Mouse (Mus musculus): ENCODE results near the gene Srgap1. TPM values are rescaled to one million over a fixed set of nuclear protein-coding genes. Genes with fewer than 3 reads are reported as not detected.

The Srgap1 gene
- polyA plus RNA-seq, 1 experiment from 2014 or later: 1.3 TPM

DNA sequence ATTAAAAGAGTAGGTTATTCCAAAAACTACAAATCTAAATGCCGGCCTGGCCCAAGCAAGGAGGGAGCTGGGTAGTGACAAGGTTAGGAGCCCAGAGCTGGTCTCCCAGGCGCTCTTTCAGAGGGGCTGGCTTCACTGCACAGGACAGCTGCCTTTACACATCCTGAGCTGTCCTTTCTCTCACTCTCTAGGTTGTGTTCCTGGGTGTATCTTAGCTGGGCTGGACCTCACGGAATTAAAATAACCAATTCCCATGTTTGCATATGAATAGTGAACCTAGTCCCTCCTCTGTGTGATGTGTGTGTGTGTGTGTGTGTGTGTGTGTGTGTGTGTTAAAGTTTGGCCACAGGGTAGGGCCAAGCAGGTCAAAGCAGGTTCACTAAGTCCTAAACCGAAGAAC is 2.2 kb downstream of the Srgap1 start:
- no peak for ATAC-seq (ENCODE audit: low read depth)
- no peak overlapping the region for H3K9ac ChIP-seq

DNA sequence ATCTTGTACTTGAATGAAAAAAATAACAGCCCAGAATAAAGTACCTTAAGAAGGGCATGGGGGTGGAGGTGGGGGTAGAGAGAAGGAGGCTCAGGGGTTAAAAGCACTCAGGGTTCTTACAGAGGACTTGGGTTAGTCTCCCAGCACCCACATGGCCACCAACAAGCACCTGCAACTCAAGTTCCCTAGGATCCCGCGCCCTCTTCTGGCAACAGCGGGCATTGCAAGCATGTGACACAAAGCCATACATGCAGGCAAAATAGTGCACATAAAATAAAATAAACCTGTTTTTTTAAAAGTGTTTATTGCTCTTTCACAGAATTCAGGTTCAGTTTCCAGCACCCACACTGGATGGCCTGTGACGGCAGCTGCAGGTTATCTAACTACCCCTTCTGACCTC is 6.7 kb downstream of the Srgap1 start:
- H3K9ac ChIP-seq: no peak overlapping the region
- H3K36me3 ChIP-seq: no peaks in the 10 kb centered on the region
- DNase-seq (no peak), ATAC-seq (ENCODE audit: low read depth) (no peak)
- 32% methylated on average over 4 of the region's 4 CpGs for WGBS (ENCODE audit: insufficient replicate concordance)
- H3K4me3 ChIP-seq (replicated peaks): no peak overlapping the region
- no peak overlapping the region for H3K4me2 ChIP-seq
- H3K9me3 ChIP-seq (replicated peaks): no peaks in the 10 kb centered on the region
- H3K27ac ChIP-seq: no peak overlapping the region
- H3K27me3 ChIP-seq: peaks cover 6% of the 10 kb centered on the region
- H3K4me1 ChIP-seq (replicated peaks): no peaks in the 10 kb centered on the region

More for the DNA sequence above, 2.2 kb downstream of the Srgap1 start:
- Histone ChIP-seq H3K4me2 (no peak overlapping the region), H3K4me3 (replicated peaks) (no peak overlapping the region), H3K27me3 (peaks cover 38% of the 10 kb centered on the region), H3K36me3 (no peaks in the 10 kb centered on the region), H3K4me1 (replicated peaks) (0 out of 2 replicates have a peak, but pooled peaks cover 3% of the 10 kb centered on the region), H3K9me3 (replicated peaks) (no peaks in the 10 kb centered on the region), H3K27ac (no peak overlapping the region)
- WGBS (ENCODE audit: insufficient replicate concordance): 53% methylated on average over 4 of the region's 4 CpGs
- no peak for DNase-seq

GRCm38 (mm10) chr10:122039566-122039965 is 7.5 kb downstream of the Srgap1 start:
- DNase-seq (no peak), ATAC-seq (ENCODE audit: low read depth) (no peak)
- Histone ChIP-seq H3K9ac (no peak overlapping the region), H3K4me2 (no peak overlapping the region), H3K9me3 (replicated peaks) (no peaks in the 10 kb centered on the region), H3K4me1 (replicated peaks) (no peaks in the 10 kb centered on the region), H3K27me3 (no peaks in the 10 kb centered on the region), H3K4me3 (replicated peaks) (no peak overlapping the region), H3K36me3 (no peaks in the 10 kb centered on the region), H3K27ac (no peak overlapping the region)
- WGBS (ENCODE audit: insufficient replicate concordance): 68% methylated on average over 4 of the region's 4 CpGs

GRCm38 (mm10) chr10:122038554-122038953 is 8.6 kb downstream of the Srgap1 start:
- H3K4me1 ChIP-seq (replicated peaks): no peaks in the 10 kb centered on the region
- 43% methylated on average over 3 of the region's 3 CpGs for WGBS (ENCODE audit: insufficient replicate concordance)
- H3K4me2 ChIP-seq: no peak overlapping the region
- H3K27ac ChIP-seq: no peak overlapping the region
- ATAC-seq (ENCODE audit: low read depth): peak; percentile 48; the same call in 1 of the 2 replicates
- H3K9me3 ChIP-seq (replicated peaks): no peaks in the 10 kb centered on the region
- H3K4me3 ChIP-seq (replicated peaks): no peak overlapping the region
- no peak overlapping the region for H3K9ac ChIP-seq
- no peaks in the 10 kb centered on the region for H3K36me3 ChIP-seq
- no peak for DNase-seq
- H3K27me3 ChIP-seq: no peaks in the 10 kb centered on the region

- Histone ChIP-seq H3K27me3 (no peaks in the 10 kb centered on the region), H3K9me3 (replicated peaks) (no peaks in the 10 kb centered on the region), H3K4me1 (replicated peaks) (no peaks in the 10 kb centered on the region), H3K4me3 (replicated peaks) (no peak overlapping the region), H3K36me3 (no peaks in the 10 kb centered on the region), H3K4me2 (no peak overlapping the region), H3K9ac (no peak overlapping the region), H3K27ac (no peak overlapping the region)
- WGBS (ENCODE audit: insufficient replicate concordance): 58% methylated on average over 5 of the region's 5 CpGs
- DNase-seq (no peak), ATAC-seq (ENCODE audit: low read depth) (no peak)
Measured at GRCm38 (mm10) chr10:122033271-122033670, 13.8 kb downstream of the Srgap1 start.

GRCm38 (mm10) chr10:122030420-122030819 is 16.7 kb downstream of the Srgap1 start:
- Histone ChIP-seq H3K4me1 (replicated peaks) (no peaks in the 10 kb centered on the region), H3K27ac (no peak overlapping the region), H3K27me3 (no peaks in the 10 kb centered on the region), H3K9me3 (replicated peaks) (no peaks in the 10 kb centered on the region), H3K36me3 (no peaks in the 10 kb centered on the region), H3K9ac (no peak overlapping the region), H3K4me3 (replicated peaks) (no peak overlapping the region), H3K4me2 (no peak overlapping the region)
- 60% methylated on average over 5 of the region's 5 CpGs for WGBS (ENCODE audit: insufficient replicate concordance)
- ATAC-seq (ENCODE audit: low read depth) (no peak), DNase-seq (no peak)

- DNase-seq: no peak
- ATAC-seq (ENCODE audit: low read depth): no peak
- no peak overlapping the region for H3K27ac ChIP-seq
Measured at GRCm38 (mm10) chr10:122029738-122030137, 17.4 kb downstream of the Srgap1 start.

GRCm38 (mm10) chr10:122025198-122025597 is 21.9 kb downstream of the Srgap1 start:
- no peak for ATAC-seq (ENCODE audit: low read depth)
- Histone ChIP-seq H3K9ac (no peak overlapping the region), H3K9me3 (replicated peaks) (no peaks in the 10 kb centered on the region), H3K4me2 (no peak overlapping the region), H3K4me1 (replicated peaks) (0 out of 2 replicates have a peak, but pooled peaks cover 1% of the 10 kb centered on the region), H3K27ac (no peak overlapping the region), H3K36me3 (no peaks in the 10 kb centered on the region), H3K27me3 (no peaks in the 10 kb centered on the region), H3K4me3 (replicated peaks) (no peak overlapping the region)
- DNase-seq: no peak
- WGBS (ENCODE audit: insufficient replicate concordance): 71% methylated on average over 6 of the region's 6 CpGs

More at GRCm38 (mm10) chr10:122029738-122030137, 17.4 kb downstream of the Srgap1 start:
- Histone ChIP-seq H3K27me3 (no peaks in the 10 kb centered on the region), H3K4me3 (replicated peaks) (no peak overlapping the region), H3K36me3 (no peaks in the 10 kb centered on the region), H3K4me1 (replicated peaks) (no peaks in the 10 kb centered on the region), H3K9ac (no peak overlapping the region), H3K4me2 (no peak overlapping the region), H3K9me3 (replicated peaks) (no peaks in the 10 kb centered on the region)
- 56% methylated on average over 7 of the region's 7 CpGs for WGBS (ENCODE audit: insufficient replicate concordance)

GRCm38 (mm10) chr10:122020906-122021305 is 26.2 kb downstream of the Srgap1 start:
- Histone ChIP-seq H3K27me3 (no peaks in the 10 kb centered on the region), H3K9me3 (replicated peaks) (no peaks in the 10 kb centered on the region), H3K36me3 (no peaks in the 10 kb centered on the region), H3K9ac (no peak overlapping the region), H3K4me2 (no peak overlapping the region), H3K27ac (no peak overlapping the region), H3K4me1 (replicated peaks) (peaks cover 26% of the 10 kb centered on the region), H3K4me3 (replicated peaks) (no peak overlapping the region)
- ATAC-seq (ENCODE audit: low read depth) (no peak), DNase-seq (no peak)
- 80% methylated on average over 5 of the region's 5 CpGs for WGBS (ENCODE audit: insufficient replicate concordance)

- Histone ChIP-seq H3K4me1 (replicated peaks) (peaks cover 26% of the 10 kb centered on the region), H3K4me2 (no peak overlapping the region), H3K9ac (no peak overlapping the region), H3K9me3 (replicated peaks) (no peaks in the 10 kb centered on the region), H3K27ac (no peak overlapping the region), H3K4me3 (replicated peaks) (no peak overlapping the region), H3K27me3 (no peaks in the 10 kb centered on the region), H3K36me3 (no peaks in the 10 kb centered on the region)
- no peak for DNase-seq
- WGBS (ENCODE audit: insufficient replicate concordance): 40% methylated on average over 5 of the region's 5 CpGs
- ATAC-seq (ENCODE audit: low read depth): no peak
Measured at GRCm38 (mm10) chr10:122020255-122020654, 26.9 kb downstream of the Srgap1 start.

DNA sequence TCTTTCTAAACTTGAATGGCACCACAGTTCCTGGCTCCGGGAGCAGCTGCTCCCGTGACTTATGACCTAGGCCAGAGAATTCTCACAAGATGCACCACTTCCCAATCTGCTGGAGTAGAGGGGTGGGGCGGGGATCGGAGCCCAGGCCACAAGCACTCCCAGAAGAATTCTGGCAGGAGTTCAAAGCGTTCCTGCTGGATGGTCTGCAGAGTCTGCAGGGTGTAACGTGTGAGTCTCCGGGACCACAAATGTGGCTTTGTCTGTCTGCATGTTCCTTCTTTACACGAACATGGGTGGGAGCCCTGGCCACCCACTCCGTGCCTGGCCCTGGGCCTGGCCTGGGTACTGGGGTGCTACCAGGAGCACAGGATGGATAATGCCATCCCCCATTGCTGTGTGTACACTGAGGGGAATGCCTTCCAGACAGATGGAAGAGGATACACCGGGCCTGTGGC is 28.5 kb downstream of the Srgap1 start:
- peak overlapping the region; percentile 45; the same call in 1 of the 2 replicates for H3K27ac ChIP-seq
- ATAC-seq (ENCODE audit: low read depth): peak; percentile 13
- H3K27me3 ChIP-seq: no peaks in the 10 kb centered on the region

GRCm38 (mm10) chr10:122017743-122018142 is 29.4 kb downstream of the Srgap1 start:
- Histone ChIP-seq H3K27me3 (no peaks in the 10 kb centered on the region), H3K4me1 (replicated peaks) (peaks cover 26% of the 10 kb centered on the region), H3K27ac (no peak overlapping the region), H3K36me3 (no peaks in the 10 kb centered on the region), H3K9me3 (replicated peaks) (no peaks in the 10 kb centered on the region), H3K4me3 (replicated peaks) (no peak overlapping the region), H3K9ac (no peak overlapping the region), H3K4me2 (0 out of 2 replicates have a peak overlapping the region, but pooled peaks have one; percentile 21)
- ATAC-seq (ENCODE audit: low read depth): peak; percentile 77
- WGBS (ENCODE audit: insufficient replicate concordance): 76% methylated on average over 8 of the region's 8 CpGs
- no peak for DNase-seq

More for the DNA sequence above, 28.5 kb downstream of the Srgap1 start:
- no peaks in the 10 kb centered on the region for H3K36me3 ChIP-seq
- H3K9ac ChIP-seq: no peak overlapping the region
- WGBS (ENCODE audit: insufficient replicate concordance): 61% methylated on average over 10 of the region's 10 CpGs
- H3K4me1 ChIP-seq (replicated peaks): peaks cover 26% of the 10 kb centered on the region
- no peak for DNase-seq
- no peaks in the 10 kb centered on the region for H3K9me3 ChIP-seq (replicated peaks)
- H3K4me3 ChIP-seq (replicated peaks): no peak overlapping the region
- peak overlapping the region; percentile 4; the same call in 1 of the 2 replicates for H3K4me2 ChIP-seq

All from liver, embryonic 13.5 days (tissue).